Mouse (Mus musculus): ENCODE data around the gene Slc43a2. TPM values are rescaled to one million over a fixed set of nuclear protein-coding genes. Genes with fewer than 3 reads are reported as not detected.
"Not testable (repeated sequence)": the region's sequence is repeated elsewhere in the genome, so short reads cannot be mapped to it uniquely, and the experiment has no call there.

Gene Slc43a2
- total RNA-seq, 2 experiments from 2014 or later: 24.2 to 27.3 TPM

DNA sequence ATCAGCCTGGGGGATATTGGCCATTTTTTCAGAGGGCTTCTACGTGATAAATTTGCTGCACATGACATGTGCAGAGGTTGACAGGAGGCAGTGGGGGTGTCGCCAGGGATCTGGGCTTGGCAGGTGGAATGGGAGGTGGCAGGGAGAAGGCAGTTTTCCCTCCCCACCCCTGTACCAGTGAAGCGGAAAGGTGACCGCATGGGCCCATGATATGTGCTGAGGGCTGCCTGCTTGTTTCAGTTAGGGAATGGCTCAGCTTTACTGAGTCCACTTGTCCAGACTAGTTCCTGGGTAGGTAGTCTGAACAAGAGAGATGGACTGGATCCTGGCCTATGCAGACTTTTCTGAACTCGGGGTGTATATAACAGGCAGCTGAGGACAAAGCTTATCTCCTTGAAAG, 19.8 kb downstream of the Slc43a2 start:
- no peak for DNase-seq

- peak; percentile 66 for DNase-seq
Observed at GRCm38 (mm10) chr11:75551961-75552441, 20.5 kb downstream of the Slc43a2 start.

DNA sequence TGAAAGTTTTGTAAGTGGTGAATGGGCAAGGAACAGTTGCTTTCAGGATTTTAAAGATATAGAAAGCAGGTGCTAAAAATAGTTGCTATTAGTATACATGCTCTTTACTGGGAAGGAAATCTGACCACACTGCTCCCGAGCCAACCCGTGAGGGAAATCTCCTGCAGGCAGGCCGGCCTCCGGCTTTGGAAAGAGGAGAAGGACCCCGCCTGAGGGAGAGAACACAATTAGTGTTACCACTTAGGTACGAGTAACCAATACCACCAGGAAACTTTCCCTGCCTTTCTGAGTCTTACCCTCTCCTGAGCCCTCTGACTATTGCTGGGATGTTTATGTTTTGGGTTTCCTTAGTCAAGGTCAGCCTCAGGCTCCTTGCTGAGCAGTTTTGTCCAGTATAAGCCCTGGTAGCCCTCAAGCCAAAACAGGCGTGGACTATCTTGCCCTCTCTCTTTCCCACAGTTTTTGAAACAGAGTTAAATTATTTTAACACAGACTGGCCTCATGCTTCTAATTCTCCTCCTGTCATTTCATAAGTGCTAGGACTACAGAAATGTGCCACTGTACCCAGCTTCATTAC, 21.5 kb downstream of the Slc43a2 start:
- no peak for DNase-seq

- not testable (repeated sequence) for DNase-seq
Observed at GRCm38 (mm10) chr11:75556006-75556405, 24.5 kb downstream of the Slc43a2 start.

GRCm38 (mm10) chr11:75557142-75557541, 25.6 kb downstream of the Slc43a2 start:
- no peak for DNase-seq

DNA sequence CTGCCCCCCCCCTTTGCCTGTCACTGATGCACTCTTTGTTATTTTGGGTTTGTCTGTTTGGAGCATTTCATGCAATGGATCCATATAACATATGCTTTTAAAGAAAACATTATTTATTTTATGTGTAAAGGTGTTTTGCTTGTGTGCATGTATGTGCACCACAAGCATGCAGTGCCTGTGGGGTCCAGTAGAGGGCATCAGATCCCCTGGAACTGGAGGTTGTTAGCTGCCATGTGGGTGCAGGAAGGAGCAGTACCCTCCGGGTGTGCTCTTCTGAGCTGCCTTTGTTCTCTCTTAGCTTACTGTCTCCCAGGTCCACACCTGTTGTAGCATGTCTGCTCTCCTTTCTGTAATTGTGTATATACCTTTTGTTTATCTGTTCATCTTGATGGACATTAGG, 26.6 kb downstream of the Slc43a2 start:
- DNase-seq: no peak

DNA sequence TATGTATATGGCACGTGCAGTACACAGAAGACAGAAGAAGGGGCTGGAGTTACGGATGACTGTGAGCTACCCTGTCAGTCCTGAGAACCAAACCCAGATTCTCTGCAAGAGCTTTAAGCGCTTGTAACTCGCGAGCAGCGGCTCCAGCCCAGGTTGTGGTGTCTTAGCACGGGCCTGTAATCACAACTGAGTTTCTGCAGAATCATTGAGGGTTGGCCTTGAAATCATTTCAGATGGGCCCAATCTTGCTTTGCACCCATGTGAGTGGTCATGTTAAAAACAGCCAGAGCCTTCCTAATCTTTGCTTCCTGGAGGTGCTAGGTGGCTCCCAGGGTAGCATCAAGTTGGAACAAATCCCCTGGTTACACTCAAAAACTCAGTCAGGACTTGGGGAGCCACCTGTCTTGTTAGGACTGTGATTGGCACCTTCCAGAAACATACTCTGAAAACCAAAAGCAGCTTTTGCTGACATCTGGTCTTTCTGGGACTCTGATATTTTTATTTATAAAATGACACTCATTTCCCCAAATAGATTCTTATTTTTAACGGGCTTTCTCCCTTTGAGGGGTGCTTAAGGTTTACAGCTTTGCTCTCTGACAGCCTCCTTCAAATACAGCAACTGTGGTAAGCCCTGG, 28.5 kb downstream of the Slc43a2 start:
- no peak for DNase-seq

DNA sequence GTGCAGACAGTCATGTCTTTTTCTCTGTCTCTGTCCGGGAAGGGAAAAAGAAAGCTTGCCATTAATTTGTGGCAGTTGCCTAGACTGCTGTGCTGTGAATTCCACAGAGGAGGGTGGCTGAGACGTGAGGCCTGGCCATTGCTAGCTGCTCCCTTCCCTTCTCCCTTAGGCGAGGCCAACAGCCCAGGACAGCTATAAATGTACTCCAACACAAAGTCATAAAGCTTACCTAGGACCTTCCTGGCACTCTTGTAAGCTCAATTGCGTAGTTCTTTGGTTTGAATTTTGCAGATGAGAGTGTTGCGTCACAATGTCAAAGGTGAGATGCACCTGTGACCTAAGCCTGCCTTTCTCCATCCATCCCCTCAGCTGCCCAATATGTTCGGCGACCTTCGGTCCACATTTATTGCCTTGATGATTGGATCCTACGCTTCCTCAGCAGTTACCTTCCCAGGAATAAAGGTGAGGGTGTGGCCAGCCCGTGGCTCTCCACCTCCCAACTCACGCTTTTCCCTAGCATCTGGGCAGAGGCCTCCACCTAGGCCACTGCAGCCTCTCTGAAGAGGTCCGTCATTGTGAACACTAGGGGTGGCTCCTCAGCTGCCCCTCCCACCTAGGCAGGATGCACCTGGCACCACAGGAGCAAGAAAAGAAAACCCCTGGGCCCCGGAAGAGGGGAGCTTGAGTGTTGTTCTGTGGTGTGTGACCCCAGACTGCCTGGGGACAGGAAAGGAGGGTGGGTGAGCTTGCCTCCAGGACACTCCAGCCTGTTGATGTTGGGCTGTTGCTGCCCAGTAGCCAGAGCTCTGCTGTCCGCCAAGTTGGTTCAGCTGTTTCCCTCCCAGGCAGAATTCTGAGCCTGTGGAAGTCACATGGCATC, 29.3 kb downstream of the Slc43a2 start:
- DNase-seq: no peak

GRCm38 (mm10) chr11:75561410-75561791, 29.9 kb downstream of the Slc43a2 start:
- DNase-seq: no peak

- DNase-seq: no peak
Observed at GRCm38 (mm10) chr11:75562840-75563239, 31.3 kb downstream of the Slc43a2 start.

- DNase-seq: no peak
Observed at GRCm38 (mm10) chr11:75563851-75564548, 32.5 kb downstream of the Slc43a2 start.

DNA sequence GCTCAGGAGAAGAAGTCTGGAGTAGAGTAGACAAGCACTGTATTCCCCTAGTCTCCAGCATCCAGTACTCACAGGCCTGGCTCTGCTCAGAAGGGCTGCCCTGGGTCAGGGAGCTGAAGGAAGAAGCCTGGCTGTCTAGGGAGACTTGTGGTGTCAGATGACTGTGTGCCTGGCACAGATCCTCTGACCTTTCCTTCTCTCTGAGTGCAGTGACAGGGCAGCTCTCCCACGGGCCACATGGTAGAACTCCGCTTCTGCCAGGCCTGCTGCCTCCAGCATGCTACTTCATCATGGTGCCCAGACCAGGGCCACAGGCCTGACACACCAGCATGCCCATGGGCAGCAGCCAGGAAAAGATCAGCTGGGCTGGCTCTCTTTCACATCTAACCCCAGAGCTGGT, 34.4 kb downstream of the Slc43a2 start:
- DNase-seq: peak; percentile 76

DNA sequence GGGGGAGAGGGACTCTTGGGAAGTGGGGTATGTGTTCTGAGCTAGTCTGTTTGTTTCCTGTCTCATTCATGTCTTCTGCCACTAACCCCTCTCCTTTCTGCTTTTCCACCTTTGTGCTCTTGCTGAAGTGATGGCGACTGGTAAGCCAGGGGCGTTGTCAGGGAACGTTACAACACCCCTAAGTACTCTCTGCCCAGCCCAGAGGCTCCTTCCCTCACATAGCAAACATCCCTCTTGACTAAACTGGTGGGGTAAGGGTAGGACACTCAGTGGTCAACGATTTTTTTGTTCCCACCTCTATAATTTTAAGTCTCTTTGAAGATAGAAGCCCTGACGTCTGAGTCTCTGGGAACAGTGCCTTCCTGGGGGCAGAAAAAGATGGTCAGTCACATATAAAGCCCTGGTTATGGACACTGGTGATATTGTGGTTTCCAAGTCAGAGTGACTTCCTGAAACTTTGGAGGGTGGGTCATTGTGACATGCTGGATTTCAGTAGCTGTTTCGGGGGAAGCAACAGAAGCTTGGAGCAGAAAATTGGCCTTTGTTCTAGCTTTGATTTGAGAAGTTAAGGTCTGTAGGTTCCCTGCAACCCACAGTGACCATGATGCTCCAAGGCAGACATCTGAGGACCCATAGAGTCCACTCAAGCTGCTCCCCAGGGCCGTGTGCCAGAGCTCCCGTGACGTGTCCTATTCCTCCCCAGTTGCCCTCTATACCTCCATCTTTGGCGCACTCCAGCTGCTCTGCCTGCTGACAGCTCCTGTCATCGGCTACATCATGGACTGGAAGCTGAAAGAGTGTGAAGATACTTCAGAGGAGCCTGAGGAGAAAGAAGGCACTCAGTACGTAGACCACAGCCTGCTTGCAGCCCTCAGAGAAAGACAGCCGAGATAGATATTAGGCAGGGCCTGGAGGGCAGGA, 35.0 kb downstream of the Slc43a2 start:
- no peak for DNase-seq

DNA sequence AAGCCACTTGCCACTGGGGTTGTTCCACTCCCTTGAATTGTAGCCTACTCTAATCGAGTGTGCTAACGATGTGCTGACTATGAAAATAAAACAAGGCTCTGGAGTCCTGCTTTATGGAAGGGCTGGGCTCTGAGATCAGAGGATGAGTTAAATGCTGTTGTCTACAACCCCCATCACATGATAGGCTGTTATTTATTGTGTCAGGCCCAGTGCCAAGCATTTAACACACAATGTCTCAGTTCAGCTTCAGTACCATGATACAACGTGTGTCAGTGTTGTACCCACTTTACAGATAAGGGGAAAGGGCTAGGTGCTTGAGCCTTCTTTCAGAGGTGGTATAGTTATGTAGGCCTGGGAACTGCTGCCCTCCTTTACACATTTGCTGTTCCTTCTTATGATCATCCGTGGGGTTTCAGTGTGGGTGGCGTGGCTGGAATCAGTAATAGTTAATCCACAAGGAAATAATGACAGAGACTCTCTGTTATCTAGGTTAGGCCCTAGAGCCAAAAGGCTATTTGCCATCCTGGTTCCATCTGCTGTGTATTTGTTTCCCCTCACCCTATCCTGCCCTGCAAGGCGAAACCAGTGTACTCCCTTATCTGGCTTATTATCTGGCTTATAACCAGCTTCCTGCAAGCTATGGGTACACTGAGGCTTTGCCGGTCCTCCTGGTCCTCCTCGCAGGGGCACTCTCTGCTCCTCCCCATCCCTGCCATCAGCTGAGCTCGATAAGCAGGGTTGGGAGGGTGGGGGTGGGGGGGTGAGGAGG, 36.0 kb downstream of the Slc43a2 start:
- no peak for DNase-seq

DNA sequence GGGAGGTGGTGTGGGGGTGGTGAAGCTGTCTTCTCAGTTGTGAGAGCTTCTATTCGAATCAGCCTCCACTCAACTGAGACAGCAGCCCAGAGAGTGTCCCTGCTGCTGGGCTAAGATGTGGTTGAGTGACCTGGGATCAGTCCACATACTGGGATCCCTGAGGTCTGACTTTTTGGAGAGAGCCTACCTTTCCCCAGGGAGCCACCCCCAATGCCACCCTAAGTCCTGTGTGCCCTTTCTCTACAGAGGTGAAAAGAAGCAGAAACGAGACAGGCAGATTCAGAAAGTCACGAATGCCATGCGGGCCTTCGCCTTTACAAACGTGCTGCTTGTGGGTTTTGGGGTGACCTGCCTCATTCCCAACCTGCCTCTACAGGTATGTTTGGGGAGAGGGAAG, 36.6 kb downstream of the Slc43a2 start:
- DNase-seq: no peak

GRCm38 (mm10) chr11:75568962-75569361, 37.5 kb downstream of the Slc43a2 start:
- DNase-seq: no peak

DNA sequence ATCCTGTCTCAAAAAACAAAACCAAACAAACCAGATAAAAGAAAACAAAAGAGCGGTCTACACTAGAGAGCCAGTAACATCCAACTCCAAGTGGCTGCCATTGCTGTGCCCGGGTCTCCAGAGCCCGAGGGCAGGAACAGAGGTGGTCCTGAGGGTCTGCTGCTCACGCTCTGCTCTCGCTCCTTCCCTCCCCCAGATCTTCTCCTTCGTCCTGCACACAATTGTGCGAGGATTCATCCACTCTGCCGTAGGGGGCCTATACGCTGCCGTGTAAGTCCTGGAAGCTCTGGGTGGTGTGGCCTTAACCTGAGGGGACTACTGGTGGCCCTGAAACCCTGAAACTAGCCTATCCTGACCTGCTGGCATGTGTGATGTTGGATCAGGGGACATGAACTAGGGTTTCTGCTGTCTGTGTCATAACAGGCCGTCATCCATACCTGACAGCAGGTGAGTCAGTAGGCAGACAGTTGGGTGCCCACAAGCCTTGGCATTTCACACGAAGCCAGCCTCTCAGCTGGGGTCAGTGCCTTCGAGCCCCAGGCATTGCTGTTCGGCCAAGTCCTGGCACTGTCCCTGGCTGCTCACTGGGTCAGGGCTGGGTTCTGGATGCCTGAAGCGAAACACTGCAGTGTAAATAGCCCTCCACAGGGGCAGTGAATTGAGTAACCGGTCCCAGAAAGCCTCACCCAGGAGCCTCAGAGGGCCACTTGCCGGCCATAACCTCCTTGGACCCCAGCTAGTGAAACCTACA, 39.1 kb downstream of the Slc43a2 start:
- no peak for DNase-seq

- DNase-seq: no peak
Observed at GRCm38 (mm10) chr11:75571126-75571990, 39.9 kb downstream of the Slc43a2 start.

- no peak for DNase-seq
Observed at GRCm38 (mm10) chr11:75572301-75572791, 40.9 kb downstream of the Slc43a2 start.

Data from gastrocnemius, postnatal 10 days (tissue).